Mouse (Mus musculus) liver, embryonic 14.5 days (tissue): ENCODE results near the gene Zkscan6.

Experiments used
- CTCF ChIP-seq: IDR thresholded peaks from 2 replicates; pipeline ENCODE4 v1.5.1; 2016; ENCODE audit warnings: antibody characterized with exemption, low read depth, control low read depth
- EP300 ChIP-seq: IDR thresholded peaks from 2 replicates; pipeline ENCODE4 v1.6.1; 2016; ENCODE audit warnings: antibody characterized with exemption, low read depth

GRCm38 (mm10) chr11:65779066-65779465 is 27.9 kb upstream of the Zkscan6 start:
- TF ChIP-seq CTCF = no peak
- TF ChIP-seq EP300 = no peak
